Mouse (Mus musculus) cerebellum, adult 18-20 months (tissue): Measurements from ENCODE around the gene Gm20388.
A peak's percentile ranks its signal among the peaks of the same experiment; 100 is the strongest.
"Not testable (repeated sequence)": the region's sequence is repeated elsewhere in the genome, so short reads cannot be mapped to it uniquely, and the experiment has no call there.

Experiments
- DNase-seq, 2 experiments: peaks; one replicate each; pipeline ENCODE4 v3.0.0; 2021

The Gm20388 gene

DNA sequence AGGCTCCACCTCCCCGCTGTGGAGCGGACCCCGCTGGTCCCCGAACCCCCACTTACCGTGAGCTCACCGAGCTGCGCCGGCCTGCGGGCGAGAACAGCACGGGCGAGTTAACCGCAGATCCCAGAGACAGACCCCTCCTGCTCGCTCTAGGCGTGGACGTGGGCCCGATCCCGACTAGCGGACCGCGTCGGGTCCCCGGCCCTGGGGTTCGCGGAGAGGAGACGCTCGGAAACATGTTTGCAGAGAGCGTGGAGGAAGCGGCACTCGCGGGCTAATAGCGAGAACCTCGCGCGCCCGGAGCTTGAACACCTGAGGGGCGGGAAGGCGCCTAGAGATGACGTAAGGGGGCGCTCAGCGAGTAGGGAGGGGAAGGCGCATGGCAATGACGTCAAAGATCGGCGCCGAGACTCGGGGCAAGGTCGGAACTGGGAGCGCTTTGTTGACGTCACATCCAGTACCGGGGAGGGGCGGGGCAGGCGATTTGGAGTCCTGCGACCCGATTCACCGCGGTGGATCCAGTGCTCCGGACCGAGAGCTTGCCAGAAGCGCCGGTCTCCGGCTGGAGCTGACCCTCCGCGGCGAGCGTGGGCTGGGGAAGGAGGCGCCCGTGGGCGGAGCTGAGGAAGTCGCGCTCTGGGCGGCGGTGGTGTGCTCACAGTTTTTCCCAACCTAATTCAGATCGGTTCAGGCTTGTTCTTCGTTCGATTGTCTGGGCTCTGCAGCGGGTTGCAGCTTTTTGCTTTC is 4038.5 kb downstream of the Gm20388 start, which contains the start of gene Nup133:
Nup133 (minus strand) TSS at position 324 of the 744 bp plus-strand sequence.
- peak; percentile 99 to 100 for DNase-seq

DNA sequence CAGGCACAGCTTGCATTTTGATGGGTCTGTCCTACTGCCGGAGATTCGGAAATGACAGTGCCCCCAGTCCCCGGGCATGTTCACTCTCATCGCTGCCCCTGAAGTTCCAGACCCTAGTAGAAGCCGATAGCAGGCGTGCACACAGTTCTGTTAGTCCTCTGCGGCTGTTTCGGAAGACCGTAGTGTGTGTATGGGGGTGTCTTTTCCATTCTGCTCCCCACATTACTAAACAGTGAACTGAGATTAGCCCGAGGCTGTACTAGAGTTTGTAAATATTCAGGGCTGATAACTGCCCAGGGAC is 4039.0 kb downstream of the Gm20388 start:
- no peak for DNase-seq

DNA sequence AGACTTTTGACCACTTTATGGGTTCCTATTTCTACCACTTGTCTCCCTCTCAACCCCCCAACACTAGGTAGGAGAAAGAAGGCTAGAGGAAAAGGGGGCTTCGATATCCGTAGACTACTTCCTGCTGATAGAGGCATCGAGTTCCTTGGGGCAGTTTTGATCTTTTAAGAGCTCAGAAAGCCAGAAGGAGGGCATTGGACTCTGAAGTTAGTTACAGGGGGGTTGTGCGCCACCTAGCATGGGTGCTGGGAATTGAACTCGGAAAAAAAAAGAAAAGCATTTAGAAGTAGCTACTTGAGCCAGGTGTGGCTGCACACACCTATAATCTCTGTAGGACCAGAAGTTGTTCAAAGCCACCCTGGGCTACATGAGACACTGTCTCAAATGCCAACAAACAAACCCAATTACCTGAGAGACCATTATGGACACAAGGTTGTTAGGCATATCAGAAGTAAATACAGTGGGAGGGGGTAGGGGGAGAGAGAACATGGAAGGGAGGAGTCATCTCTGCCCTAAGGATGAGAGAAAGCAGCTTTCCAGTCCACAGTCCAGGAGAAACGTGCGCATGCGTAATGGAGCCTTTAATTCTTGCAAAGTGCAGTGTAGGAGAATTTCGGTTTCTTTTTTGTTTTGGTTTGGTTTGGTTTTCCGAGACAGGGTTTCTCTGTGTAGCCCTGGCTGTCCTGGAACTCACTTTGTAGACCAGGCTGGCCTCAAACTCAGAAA is 4039.6 kb downstream of the Gm20388 start:
- DNase-seq: peak; percentile 58 to 69

DNA sequence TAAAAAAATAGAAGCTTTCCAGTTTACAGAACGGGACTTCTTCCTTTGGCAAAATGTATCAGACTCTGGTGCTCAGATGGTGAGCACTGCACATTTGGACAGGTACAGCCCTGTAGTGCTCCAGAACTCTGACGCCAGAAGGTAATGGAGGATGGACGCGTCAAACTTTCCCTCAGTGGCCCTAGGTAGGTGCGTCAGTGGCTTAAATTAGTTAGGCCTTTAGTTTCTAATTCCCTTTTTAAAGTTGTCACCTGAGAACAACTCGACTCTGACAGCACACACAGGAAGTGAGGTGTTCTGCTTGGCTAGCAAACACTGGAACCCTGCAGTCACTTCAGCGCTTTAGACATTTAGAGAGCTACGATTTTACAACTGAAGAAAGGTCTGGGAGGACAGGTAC is 4043.0 kb downstream of the Gm20388 start:
- no peak for DNase-seq

- DNase-seq: no peak
These were observed 4043.6 kb downstream of the Gm20388 start for GRCm38 (mm10) chr8:123954246-123954645.

- no peak for DNase-seq
These were observed 4047.5 kb downstream of the Gm20388 start for GRCm38 (mm10) chr8:123958130-123958529.

- no peak for DNase-seq
These were observed 4048.8 kb downstream of the Gm20388 start for GRCm38 (mm10) chr8:123959473-123959872.

- DNase-seq: no peak
These were observed 4049.4 kb downstream of the Gm20388 start for GRCm38 (mm10) chr8:123960056-123960455.

DNA sequence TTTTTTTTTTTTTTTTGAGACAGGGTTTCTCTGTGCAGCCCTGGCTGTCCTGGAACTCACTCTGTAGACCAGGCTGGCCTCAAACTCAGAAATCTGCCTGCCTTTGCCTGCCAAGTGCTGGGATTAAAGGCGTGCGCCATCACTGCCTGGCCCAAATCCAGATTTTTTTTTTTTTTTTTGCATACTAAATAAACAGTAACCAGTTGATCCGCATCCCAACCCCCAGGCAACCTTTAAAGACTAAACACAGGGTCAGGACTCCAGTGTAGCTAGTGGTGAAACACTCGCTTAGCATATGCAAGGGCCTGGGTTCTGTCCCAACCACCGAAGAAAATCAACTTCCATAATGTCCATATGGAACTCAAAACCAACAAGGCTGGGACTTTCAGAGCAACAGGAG is 4049.9 kb downstream of the Gm20388 start:
- DNase-seq: not testable (repeated sequence)

- no peak for DNase-seq
These were observed 4050.7 kb downstream of the Gm20388 start for GRCm38 (mm10) chr8:123961371-123961770.

- no peak for DNase-seq
These were observed 4056.3 kb downstream of the Gm20388 start for GRCm38 (mm10) chr8:123966896-123967295.

DNA sequence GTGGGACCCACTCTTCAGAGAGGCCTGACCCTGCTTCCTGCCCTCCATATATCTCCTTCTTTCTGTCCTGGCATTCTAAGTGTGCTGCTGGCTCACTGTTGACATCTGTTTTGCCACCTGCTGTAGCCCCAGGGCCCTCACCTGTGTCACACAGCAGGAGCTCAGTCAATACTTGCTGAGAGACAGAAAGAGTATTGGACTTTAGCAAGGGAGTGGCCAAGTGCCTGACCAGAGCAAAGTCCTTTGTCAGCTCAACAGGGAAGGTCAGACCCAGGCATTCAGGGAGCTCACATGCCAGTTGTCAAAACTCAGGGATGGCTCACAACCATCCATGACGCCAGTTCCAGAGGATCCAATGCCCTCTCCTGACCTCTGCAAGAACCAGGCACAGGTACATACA is 4062.9 kb downstream of the Gm20388 start:
- DNase-seq: no peak

DNA sequence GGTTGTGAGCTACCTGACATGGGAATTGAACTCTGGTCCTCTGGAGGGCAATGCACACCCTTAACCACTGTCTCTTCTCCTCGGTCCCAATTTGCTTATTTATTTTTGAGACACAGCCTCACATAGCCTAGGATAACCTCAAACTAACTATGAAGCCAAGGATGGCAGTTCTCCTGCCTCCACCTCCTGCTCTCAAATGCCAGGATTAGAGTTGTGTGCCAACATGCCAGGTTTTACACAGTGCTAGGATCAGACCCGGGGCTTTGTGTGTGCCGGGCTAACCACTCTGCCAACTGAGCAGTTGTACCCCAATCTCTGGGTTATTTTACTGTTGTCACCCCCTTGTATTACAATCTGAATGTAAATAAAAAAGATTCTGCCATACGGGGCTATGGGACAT is 4066.9 kb downstream of the Gm20388 start:
- DNase-seq: peak in 1 of 2 experiments; percentile 23

DNA sequence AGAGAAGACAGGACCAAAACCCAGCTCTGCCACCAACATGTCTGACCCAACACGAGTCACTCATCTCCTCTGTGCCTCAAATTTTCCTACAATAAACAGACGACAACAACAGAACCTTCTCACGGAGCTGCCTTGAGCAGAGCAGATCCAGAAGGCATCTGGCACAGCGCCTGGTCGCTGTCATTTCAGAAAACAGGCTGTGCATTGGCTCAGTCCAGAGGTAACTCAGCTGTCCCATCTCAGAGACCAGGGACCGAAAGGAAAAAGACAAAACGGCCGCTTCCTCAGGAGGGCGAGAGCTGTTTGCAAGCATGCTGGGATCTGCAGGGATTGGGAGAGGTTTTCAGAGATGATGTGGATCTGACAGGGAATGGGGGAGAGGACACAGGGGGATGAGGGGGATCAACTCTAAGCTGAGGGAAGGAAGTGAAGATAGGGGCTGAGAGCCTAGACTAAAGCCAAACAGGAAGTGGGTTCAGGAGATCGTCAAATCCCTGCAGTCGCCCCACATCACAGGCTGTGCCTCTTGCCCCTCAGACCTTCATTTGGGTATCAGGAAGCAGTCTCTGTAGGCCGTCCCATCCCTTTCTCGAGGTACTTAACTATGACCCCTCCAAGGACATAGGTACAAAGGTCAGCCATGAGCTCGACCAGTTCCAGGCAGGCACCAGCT is 4067.7 kb downstream of the Gm20388 start:
- DNase-seq: peak; percentile 34 to 36

DNA sequence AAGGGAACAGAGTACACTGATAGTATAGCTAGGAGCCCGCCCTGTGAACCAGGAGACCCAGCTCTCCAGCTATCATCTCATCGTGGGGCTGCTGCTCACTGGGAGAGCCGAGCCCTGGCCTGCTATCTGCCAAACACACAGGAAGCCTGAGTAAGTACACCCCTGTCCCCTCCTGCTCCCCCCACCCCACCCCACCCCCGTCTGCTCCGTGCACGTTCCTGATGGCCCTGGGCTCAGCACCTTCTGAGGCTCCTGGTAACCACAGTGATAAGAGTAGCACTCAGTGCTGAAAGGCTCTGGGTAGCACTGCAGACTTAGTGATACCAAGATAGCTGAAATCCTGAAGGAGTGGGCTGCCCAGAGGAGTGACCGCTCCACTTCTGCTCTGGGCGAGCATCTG is 4068.3 kb downstream of the Gm20388 start:
- no peak for DNase-seq

DNA sequence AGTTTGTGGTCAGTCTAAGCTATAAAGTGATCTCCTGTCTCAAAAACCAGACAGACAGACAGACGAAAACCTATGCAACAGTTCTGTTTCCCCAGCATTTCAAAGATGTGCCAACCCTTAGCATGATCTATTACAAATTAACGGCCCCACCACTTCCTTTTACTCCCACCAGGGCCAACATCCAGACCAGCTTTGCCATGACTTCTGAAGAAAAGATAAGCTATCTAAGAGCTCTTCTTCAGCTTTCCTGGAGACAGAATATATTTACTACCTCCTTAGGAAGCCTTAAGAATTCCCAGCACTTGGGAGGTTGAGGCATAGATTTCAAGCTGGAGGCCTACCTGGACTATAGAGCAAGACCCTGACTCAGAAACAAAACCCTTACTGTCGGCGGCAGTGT is 4069.6 kb downstream of the Gm20388 start:
- no peak for DNase-seq

DNA sequence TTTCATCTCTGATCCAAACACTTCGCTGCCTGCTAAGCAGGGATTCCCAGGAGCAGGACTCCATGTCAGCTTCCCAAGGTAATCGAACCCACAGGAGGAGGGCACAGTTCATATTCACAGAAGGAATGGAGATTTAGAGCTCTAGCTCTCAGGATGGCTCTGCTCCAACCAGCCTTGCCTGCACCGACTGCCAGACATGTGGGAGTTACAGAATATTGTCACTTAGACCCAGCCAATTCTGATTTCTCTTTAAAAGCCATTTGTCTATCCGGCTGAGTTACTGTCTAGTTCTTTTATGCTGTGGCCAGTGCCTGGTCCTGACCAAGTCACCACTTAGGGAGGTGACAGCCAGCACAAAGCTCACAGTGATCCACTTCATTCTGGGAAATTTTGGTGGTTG is 4071.0 kb downstream of the Gm20388 start:
- peak; percentile 35 to 37 for DNase-seq

GRCm38 (mm10) chr8:123982291-123982793 is 4071.7 kb downstream of the Gm20388 start:
- no peak for DNase-seq

- peak; percentile 84 to 89 for DNase-seq
These were observed 4072.3 kb downstream of the Gm20388 start, which contains the start of gene Abcb10 for GRCm38 (mm10) chr8:123982826-123983400. Abcb10 (minus strand) TSS chr8:123983122.

DNA sequence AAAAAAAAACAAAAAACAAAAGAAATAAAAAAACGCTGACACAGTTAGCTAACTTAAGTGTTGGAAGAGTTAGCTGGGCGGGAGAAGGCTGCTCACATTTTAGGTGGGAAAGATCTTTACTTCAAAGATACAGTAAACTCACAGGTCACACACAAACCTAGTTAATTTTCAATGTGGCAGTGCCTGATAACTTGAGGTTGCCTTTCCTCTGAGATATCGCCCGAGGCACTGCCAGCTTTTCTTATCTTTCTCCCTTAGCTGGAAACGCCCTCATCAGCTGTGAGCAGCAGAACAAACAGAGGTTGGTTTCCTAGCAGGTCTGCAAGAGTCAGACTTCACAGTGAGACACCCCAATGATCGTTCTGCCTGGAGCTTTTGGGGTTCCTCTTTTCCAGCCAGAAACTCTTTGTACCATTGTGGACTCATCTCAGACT is 4078.0 kb downstream of the Gm20388 start:
- DNase-seq: no peak

DNA sequence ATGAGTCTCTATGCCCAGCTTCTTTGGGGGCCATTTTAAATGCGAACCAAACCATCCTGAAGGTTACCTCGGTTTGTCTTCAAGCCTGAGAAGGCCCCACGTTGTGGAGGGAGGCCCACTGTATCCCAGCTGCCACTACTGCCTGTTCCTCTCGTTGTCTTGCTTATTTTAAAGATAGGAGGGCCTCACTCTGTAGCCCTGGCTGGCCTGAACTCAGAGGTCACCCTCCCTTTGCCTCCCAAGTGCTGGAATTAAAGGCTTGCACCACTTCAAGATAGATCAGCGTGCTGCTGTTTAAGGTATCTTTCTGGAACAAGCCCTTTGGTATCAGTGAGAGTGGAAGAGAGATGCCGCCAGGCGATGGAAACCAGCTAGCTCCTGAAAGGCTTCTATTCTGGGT is 4078.5 kb downstream of the Gm20388 start:
- DNase-seq: no peak

DNA sequence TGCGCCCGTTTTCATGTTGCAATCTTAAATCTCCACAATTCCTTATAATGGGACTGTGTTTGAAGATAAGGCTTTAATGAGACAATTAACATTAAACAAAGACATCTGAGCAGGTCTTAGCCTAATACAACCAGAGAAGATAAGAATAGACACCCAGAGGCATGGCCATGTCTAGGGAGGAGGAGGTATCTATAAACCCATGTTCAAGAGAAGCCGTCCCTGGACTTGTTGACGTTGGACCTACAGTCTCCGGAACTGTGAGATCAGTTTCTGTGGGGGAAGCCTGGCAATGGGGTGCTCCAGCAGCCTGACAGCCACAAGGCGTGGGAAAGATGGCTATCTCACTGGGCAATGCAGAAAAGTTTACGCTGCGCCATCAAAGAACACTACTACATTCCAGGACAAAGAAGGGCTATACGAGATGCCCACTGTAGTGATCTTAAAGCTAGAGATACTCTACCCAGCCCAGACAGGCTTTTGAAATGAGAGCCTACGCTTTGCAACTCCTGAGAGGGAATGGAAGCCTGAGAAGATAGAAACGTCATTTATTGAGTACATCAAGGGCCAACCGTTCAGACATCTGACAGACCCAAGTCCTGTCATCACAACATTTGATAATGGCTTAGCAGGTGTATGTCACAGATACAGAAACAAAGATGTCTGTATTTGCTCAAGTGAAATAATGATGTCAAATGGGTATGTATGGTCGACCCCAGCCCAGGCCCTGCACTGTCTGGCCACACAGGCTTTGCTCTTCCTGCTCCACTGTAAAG is 4079.8 kb downstream of the Gm20388 start:
- DNase-seq: no peak
